Mouse (Mus musculus) testis, adult 2 months (tissue): Measurements from ENCODE around the gene Cdh23. TPM values are rescaled to one million over a fixed set of nuclear protein-coding genes. Genes with fewer than 3 reads are reported as not detected.
A peak's percentile ranks its signal among the peaks of the same experiment; 100 is the strongest.

Experiments
- H3K27ac ChIP-seq: fragments of 200-500 bp; 2 replicates; pipeline ENCODE4 v1.5.1; 2012; ENCODE audit warnings: low read depth, low read length; ENCODE audit not compliant: control insufficient read depth, insufficient read depth
- H3K27me3 ChIP-seq: fragments of 200-500 bp; 2 replicates; pipeline ENCODE4 v1.6.1; 2012; ENCODE audit warnings: mild to moderate bottlenecking, low read length, moderate library complexity; ENCODE audit not compliant: control insufficient read depth, insufficient read depth
- H3K36me3 ChIP-seq: fragments of 200-500 bp; 2 replicates; pipeline ENCODE4 v1.6.1; 2012; ENCODE audit warnings: mild to moderate bottlenecking, low read length; ENCODE audit not compliant: control insufficient read depth, insufficient read depth
- H3K4me1 ChIP-seq: fragments of 200-500 bp; 2 replicates; pipeline ENCODE4 v1.6.1; 2012; ENCODE audit warnings: low read length; ENCODE audit not compliant: control insufficient read depth, insufficient read depth
- H3K4me3 ChIP-seq: fragments of 200-500 bp; 2 replicates; pipeline ENCODE4 v1.5.1; 2012; ENCODE audit warnings: low read depth, mild to moderate bottlenecking, low read length, moderate library complexity, mixed read lengths; ENCODE audit not compliant: control insufficient read depth
- CTCF ChIP-seq: fragments of 200-500 bp; IDR thresholded peaks from 2 replicates; pipeline ENCODE4 v1.5.1; 2012; ENCODE audit warnings: low read depth, mild to moderate bottlenecking, inconsistent platforms, low read length, moderate library complexity; ENCODE audit not compliant: control insufficient read depth, insufficient read depth, insufficient replicate concordance
- POLR2A ChIP-seq: fragments of 200-500 bp; IDR thresholded peaks from 2 replicates; pipeline ENCODE4 v1.6.1; 2012; ENCODE audit warnings: low read depth, mild to moderate bottlenecking, inconsistent platforms, low read length, moderate library complexity; ENCODE audit not compliant: control insufficient read depth
- polyA plus RNA-seq: library from polyadenylated mRNA; depleted of rRNA; stranded (reverse); fragments of >200 nt; gene quantifications from 2 replicates; pipeline ENCODE4 v1.2.3, GENCODE M21; 2012

Cdh23 gene
- polyA plus RNA-seq, 1 experiment = 34.4 TPM

DNA sequence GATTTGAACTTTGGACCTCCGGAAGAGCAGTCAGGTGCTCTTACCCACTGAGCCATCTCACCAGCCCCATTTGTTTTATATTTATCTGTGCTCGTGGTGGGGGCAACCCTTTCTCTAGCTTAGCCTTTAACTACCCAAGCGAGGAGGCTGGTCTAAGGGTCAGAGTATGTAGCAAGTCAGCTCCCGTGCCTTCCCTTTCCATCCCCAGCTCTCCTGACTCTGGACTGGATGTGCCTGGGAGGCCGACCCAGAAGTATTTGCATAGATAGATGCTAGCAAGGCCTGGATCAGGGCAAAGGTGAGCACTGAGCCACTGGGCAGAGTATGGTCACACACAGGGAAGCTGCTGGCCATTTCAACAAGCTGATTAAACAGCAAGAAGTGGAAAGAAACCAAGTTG lies 12.5 kb upstream of the Cdh23 start:
- H3K36me3 ChIP-seq = no peaks in the 10 kb centered on the region
- no peaks in the 10 kb centered on the region for H3K27me3 ChIP-seq
- H3K4me1 ChIP-seq = peaks cover 2% of the 10 kb centered on the region; the same call in 1 of the 2 replicates
- H3K27ac ChIP-seq = no peak overlapping the region
- H3K4me3 ChIP-seq = no peak overlapping the region
- TF ChIP-seq CTCF = no peak
- no peak for TF ChIP-seq POLR2A

DNA sequence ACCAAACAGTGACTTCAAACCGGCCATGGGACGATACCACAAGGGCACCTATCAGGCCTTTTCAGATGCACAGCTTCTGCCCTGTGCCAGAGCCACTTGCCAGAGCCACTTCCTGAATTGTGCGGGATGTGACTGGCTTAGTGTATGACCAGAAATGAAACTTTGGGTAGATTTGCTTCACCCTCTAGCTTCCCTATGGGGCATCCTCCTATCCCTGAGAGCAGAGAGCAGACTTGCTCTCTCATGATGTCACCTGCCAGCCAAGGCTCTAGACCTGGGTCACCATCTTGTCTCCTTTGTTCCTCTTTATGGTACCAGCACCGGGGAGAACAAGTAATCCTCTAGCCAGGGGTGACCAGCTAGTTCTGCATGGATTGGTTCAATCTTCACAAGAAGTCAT lies 10.0 kb upstream of the Cdh23 start:
- TF ChIP-seq POLR2A (no peak), CTCF (no peak)
- Histone ChIP-seq H3K27ac (no peak overlapping the region), H3K4me3 (no peak overlapping the region), H3K27me3 (no peaks in the 10 kb centered on the region), H3K36me3 (no peaks in the 10 kb centered on the region), H3K4me1 (peaks cover 2% of the 10 kb centered on the region; the same call in 1 of the 2 replicates)

GRCm38 (mm10) chr10:60705134-60705533 lies 8.8 kb upstream of the Cdh23 start:
- no peak for TF ChIP-seq POLR2A
- H3K36me3 ChIP-seq = no peaks in the 10 kb centered on the region
- no peak overlapping the region for H3K27ac ChIP-seq

GRCm38 (mm10) chr10:60697775-60698174 lies 1.5 kb upstream of the Cdh23 start:
- Histone ChIP-seq H3K27ac (no peak overlapping the region), H3K27me3 (no peaks in the 10 kb centered on the region), H3K4me1 (no peaks in the 10 kb centered on the region), H3K36me3 (no peaks in the 10 kb centered on the region), H3K4me3 (no peak overlapping the region)
- TF ChIP-seq POLR2A (no peak), CTCF (no peak)

More at GRCm38 (mm10) chr10:60705134-60705533, 8.8 kb upstream of the Cdh23 start:
- Histone ChIP-seq H3K4me3 (no peak overlapping the region), H3K27me3 (no peaks in the 10 kb centered on the region), H3K4me1 (peaks cover 2% of the 10 kb centered on the region; the same call in 1 of the 2 replicates)

DNA sequence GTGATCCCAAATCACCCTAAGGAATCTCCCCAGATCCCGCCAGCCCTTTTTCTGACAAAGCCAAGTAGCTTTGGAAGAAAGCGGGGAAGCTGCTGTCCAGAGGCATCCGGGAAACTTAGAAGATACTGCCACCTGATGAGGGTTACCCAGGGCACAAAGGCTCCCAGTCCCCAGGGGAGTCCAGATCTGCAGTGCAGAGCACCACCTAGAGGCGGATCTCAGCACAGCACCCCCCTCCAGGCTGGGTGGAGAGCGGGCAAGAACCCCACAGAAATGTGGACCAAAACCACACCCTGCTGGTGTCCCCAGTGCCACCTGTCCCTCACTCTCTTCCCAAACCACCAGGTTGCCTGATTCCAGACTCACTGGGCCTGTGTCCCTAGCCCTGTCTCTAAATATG lies 685 bp upstream of the Cdh23 start:
- TF ChIP-seq CTCF (peak; percentile 88), POLR2A (no peak)
- Histone ChIP-seq H3K36me3 (no peaks in the 10 kb centered on the region), H3K27me3 (no peaks in the 10 kb centered on the region)

DNA sequence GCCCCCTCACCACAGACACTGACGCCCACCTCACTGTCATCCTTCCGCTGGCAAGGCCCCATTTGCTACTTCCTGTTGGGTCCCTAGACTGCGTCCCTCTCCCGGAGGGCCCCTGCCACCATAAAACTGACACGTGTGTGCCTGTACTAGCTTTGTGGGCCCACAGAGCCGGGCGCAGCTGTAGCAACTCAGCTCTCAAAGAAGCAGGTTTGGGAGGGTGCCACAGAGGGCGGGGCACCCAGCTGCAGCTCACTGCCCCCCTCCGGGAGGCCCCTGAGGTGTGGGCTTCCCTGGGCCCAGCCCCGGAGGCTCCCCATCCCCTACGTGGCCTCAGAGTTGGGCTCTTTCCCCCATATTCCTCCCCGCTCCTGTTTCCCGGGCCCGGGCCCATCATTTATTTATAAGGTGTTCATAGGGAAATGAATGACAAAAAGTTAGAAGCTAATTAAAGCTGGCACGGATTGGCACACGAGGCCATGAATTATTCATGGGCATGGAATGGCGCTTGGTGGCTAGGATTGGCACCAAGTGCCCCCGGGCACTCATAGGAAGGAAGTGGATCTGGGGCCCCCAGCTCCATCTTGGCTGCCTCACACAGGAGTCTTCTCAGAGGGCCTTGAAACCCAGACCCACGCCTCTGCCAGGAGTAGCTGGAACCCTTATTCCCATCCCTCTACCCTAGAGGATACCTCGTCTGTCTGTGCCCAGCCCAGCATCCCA lies 4.5 kb downstream of the Cdh23 start:
- no peak overlapping the region for H3K27ac ChIP-seq
- H3K27me3 ChIP-seq = no peaks in the 10 kb centered on the region
- H3K4me3 ChIP-seq = peak overlapping the region; percentile 57
- no peak for TF ChIP-seq POLR2A
- TF ChIP-seq CTCF = no peak
- H3K4me1 ChIP-seq = peaks cover 5% of the 10 kb centered on the region
- no peaks in the 10 kb centered on the region for H3K36me3 ChIP-seq

More for the DNA sequence above, 685 bp upstream of the Cdh23 start:
- Histone ChIP-seq H3K27ac (no peak overlapping the region), H3K4me1 (no peaks in the 10 kb centered on the region), H3K4me3 (peak overlapping the region; percentile 15)

GRCm38 (mm10) chr10:60690960-60691359 lies 5.3 kb downstream of the Cdh23 start:
- no peaks in the 10 kb centered on the region for H3K36me3 ChIP-seq
- H3K4me1 ChIP-seq = peaks cover 12% of the 10 kb centered on the region
- H3K27ac ChIP-seq = no peak overlapping the region
- H3K27me3 ChIP-seq = no peaks in the 10 kb centered on the region
- H3K4me3 ChIP-seq = no peak overlapping the region
- TF ChIP-seq POLR2A = no peak
